Mouse (Mus musculus) midbrain, embryonic 14.5 days (tissue): ENCODE results near the gene Csnk2b. TPM values are rescaled to one million over a fixed set of nuclear protein-coding genes. Genes with fewer than 3 reads are reported as not detected.

Experiments used
- ATAC-seq: fragments of 200-750 bp; cut with Nextera tagmentation; 2 replicates; pipeline ENCODE4 v1.8.0; 2017; ENCODE audit warnings: moderate number of reproducible peaks, moderate library complexity; ENCODE audit not compliant: low FRiP score, low TSS enrichment
- DNase-seq: peaks from one replicate; pipeline ENCODE4 v3.0.0-alpha.2; 2015
- H3K27ac ChIP-seq: fragments of 300-500 bp; sonication (generic); replicated peaks from 2 replicates; pipeline ENCODE4 v1.5.1; 2014; ENCODE audit warnings: mild to moderate bottlenecking, low read depth, low read length, moderate library complexity
- H3K27me3 ChIP-seq: fragments of 300-500 bp; sonication (generic); 2 replicates; pipeline ENCODE4 v1.6.1; 2014; ENCODE audit warnings: low read length, control low read depth, mixed read lengths; ENCODE audit not compliant: control insufficient read depth, insufficient read depth
- H3K36me3 ChIP-seq: fragments of 300-500 bp; sonication (generic); 2 replicates; pipeline ENCODE4 v1.6.1; 2014; ENCODE audit warnings: low read length, control low read depth; ENCODE audit not compliant: control insufficient read depth, insufficient read depth
- H3K4me1 ChIP-seq: fragments of 300-500 bp; sonication (generic); 2 replicates; pipeline ENCODE4 v1.6.1; 2014; ENCODE audit warnings: mild to moderate bottlenecking, antibody characterized with exemption, low read length, control low read depth; ENCODE audit not compliant: control insufficient read depth, insufficient read depth
- H3K4me2 ChIP-seq: fragments of 300-500 bp; sonication (generic); 2 replicates; pipeline ENCODE4 v1.6.1; 2014; ENCODE audit warnings: mild to moderate bottlenecking, low read length, moderate library complexity
- H3K4me3 ChIP-seq: fragments of 300-500 bp; sonication (generic); replicated peaks from 2 replicates; pipeline ENCODE4 v1.5.1; 2014; ENCODE audit warnings: low read depth, low read length
- H3K9ac ChIP-seq: fragments of 300-500 bp; sonication (generic); replicated peaks from 2 replicates; pipeline ENCODE4 v1.6.1; 2014; ENCODE audit warnings: mild to moderate bottlenecking, low read length, moderate library complexity
- H3K9me3 ChIP-seq: fragments of 300-500 bp; sonication (generic); 2 replicates; pipeline ENCODE4 v1.6.1; 2016; ENCODE audit warnings: low read length, control low read depth, mixed read lengths; ENCODE audit not compliant: control insufficient read depth
- WGBS: fragments of 180-500 bp; shearing (Covaris S2); extraction: QIAGEN DNeasy Blood & Tissue Kit; methylation state at CpG from one replicate; pipeline ENCODE4 v1.1.7; 2014; 5-methylcytosine and 5-hydroxymethylcytosine counted together
- polyA plus RNA-seq: library from polyadenylated mRNA; unstranded; fragments of >200 nt; fragmentation: Nextera tagmentation; extraction: Ambion mirVana; gene quantifications from 2 replicates; pipeline ENCODE4 v1.2.1, GENCODE M21; 2014

The Csnk2b gene
- polyA plus RNA-seq: 328 and 334 TPM in 2 replicates

DNA sequence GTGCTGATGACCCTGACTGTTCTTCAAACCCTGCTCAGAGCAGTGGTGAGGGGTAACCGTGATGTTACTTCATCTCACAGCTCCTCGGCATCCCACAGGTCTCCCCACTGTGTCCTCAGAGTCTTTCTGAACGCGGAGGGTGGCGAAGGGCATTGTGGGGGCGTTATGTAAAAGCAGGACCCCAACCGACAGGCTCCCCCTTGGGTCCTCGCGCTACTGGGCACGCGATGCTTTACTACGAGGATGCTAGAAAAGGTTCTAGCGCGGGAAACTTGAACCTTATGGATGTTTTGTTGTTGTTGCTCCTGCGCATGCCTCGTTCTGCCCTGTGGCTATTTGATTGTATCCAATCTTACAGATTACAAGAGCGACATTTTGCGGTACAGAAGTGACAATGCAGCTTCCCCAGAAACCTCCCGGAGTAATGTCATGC lies at the start of gene Csnk2b:
Csnk2b (minus strand) TSS at position 183 of the 433 bp plus-strand sequence.
- Histone ChIP-seq H3K27me3 (no peaks in the 10 kb centered on the region), H3K4me1 (peaks cover 16% of the 10 kb centered on the region), H3K9ac (peak within 1 kb of the TSS; percentile 90), H3K4me2 (peak within 1 kb of the TSS; percentile 96), H3K27ac (peak within 1 kb of the TSS; percentile 90), H3K9me3 (no peaks in the 10 kb centered on the region), H3K36me3 (peaks cover 39% of the 10 kb centered on the region), H3K4me3 (peak within 1 kb of the TSS; percentile 96)
- DNase-seq (peak; percentile 89), ATAC-seq (peak; percentile 46; the same call in 1 of the 2 replicates)
- whole genome bisulfite sequencing: under 1% methylated on average over 19 of the region's 19 CpGs

DNA sequence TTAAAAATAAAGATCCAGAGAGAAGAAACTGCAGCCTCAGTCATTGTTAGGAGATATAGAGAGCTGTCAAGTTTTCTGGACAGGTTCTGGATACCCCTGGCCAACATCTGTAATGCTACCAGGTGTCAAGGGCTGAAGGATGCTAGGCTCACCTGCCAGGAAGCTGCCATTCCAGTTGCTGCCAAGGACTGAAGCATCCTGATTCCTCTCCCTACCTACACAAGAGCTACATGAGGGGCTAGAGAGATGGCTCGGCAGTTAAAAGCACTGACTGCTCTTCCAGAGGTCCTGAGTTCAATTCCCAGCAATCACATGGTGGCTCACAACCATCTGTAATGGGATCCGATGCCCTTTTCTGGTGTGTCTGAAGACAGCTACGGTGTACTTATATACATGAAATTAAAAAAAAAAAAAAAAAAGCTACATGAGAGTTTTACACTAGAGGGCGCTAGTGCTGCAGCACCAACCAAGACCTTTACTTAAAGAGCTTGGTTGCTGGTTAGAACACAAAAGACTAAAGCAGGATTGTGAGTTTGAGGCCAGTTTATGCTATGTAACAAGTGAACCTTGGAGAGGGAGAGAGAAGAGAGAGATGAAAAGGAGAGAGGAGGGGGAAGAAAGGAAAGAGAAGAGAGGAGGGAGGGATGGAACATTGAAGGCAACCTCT lies 46.8 kb upstream of the Csnk2b start:
- ATAC-seq: no peak
- no peak overlapping the region for H3K4me3 ChIP-seq
- no peak overlapping the region for H3K9ac ChIP-seq
- H3K4me2 ChIP-seq: no peak overlapping the region
- no peaks in the 10 kb centered on the region for H3K36me3 ChIP-seq
- H3K4me1 ChIP-seq: peaks cover 11% of the 10 kb centered on the region
- no peaks in the 10 kb centered on the region for H3K9me3 ChIP-seq
- H3K27me3 ChIP-seq: no peaks in the 10 kb centered on the region
- no peak overlapping the region; the same call in 1 of the 2 replicates for H3K27ac ChIP-seq
- WGBS: 18% methylated on average over 4 of the region's 4 CpGs
- DNase-seq: peak; percentile 88

DNA sequence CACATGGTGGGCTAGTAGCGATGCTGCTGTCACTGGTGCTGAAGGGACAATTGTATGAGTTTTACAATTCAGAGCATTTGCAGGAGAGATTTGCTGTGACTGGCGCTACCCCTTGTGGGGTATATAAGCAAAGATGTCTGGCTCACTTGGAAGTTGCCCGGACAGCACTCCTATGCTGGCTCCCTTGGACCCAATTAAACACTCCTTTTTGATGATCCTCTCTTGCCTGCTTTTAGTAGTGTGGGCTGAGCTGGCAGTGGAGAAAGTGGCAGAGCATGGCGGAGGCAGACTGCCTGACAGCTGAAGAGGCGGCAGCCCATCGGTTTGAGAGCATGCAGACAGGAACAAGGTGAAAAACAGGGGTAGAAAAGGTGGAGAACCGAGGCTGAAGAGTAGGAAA lies 45.9 kb upstream of the Csnk2b start:
- H3K36me3 ChIP-seq: no peaks in the 10 kb centered on the region
- H3K4me3 ChIP-seq: no peak overlapping the region
- no peak overlapping the region for H3K9ac ChIP-seq
- no peak for DNase-seq
- no peak for ATAC-seq
- no peaks in the 10 kb centered on the region for H3K9me3 ChIP-seq
- WGBS: 86% methylated on average over 7 of the region's 7 CpGs
- no peaks in the 10 kb centered on the region for H3K27me3 ChIP-seq
- H3K4me2 ChIP-seq: no peak overlapping the region
- H3K27ac ChIP-seq: no peak overlapping the region
- peaks cover 18% of the 10 kb centered on the region for H3K4me1 ChIP-seq

DNA sequence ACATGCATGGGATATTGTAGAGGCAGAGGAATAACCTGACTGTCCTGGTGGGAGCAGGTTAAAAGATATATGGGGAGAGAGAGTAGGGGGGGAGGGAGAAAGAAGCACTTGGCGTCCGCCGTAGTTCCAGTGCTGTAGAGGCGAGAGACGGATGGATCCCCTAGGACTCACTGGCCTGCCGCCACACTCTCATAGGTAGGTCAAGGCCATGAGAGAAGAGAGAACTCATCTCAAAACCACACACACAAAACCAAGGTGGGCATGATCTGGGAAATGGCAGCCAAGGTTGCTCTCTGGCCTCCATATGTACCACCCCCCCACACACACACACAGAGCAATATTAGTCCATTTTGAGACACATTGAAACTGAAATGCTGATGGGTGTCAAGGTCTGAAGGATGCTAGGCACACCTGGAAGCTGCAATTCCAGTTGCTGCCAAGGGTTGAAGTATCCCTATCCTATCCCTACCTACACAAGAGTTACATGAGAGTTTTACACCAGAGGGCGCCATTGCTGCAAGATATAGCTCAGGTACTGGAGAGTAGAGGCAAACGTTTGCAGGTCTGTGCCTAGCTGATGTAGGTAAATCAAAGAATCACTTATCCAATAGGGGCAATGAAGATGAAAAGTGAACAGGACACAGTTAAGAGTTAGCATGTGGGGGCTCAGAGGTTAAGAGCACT lies 44.6 kb upstream of the Csnk2b start:
- Histone ChIP-seq H3K4me2 (peak overlapping the region; percentile 98), H3K9ac (peak overlapping the region; percentile 60; the same call in 1 of the 2 replicates), H3K36me3 (peaks cover 8% of the 10 kb centered on the region), H3K4me3 (peak overlapping the region; percentile 100; the same call in 1 of the 2 replicates), H3K4me1 (peaks cover 31% of the 10 kb centered on the region), H3K27ac (peak overlapping the region; percentile 96), H3K27me3 (no peaks in the 10 kb centered on the region), H3K9me3 (no peaks in the 10 kb centered on the region)
- no peak for ATAC-seq
- 70% methylated on average over 8 of the region's 8 CpGs for WGBS
- DNase-seq: peak; percentile 90

DNA sequence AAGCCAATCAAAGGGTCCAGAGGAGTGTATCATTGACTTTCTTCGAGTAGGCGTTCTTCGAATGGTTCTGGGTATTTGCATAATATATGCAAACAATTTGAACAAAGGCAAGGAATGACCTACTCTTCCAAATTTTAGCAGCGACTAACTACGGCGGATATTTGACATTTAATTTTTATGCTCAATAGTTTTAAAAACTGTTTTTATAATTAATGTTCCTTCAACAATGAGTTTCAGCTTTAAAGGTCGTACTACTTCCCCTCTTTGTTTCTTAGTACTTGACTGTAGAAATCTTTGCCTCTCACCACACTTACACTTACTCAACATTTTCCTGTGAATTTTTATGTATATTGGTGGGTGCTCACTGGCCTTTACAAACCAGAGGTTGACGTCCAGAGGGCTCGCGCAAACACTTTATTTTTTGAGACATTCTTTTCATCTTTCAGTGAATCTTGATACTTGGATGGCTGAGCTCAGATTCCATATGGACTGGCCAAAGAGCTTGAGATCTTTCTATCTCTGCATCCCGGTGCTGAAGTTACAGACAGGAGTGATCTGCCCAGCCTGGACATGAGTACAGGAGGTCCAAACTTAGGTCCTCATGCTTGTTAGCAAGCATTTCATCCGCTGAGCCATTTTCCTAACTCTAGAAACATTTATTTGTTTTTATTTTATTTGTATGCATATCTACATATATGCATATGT lies 43.8 kb upstream of the Csnk2b start:
- no peaks in the 10 kb centered on the region for H3K27me3 ChIP-seq
- WGBS: 21% methylated on average over 12 of the region's 12 CpGs
- DNase-seq: peak; percentile 37
- H3K27ac ChIP-seq: peak overlapping the region; percentile 96
- H3K4me2 ChIP-seq: peak overlapping the region; percentile 98
- H3K9ac ChIP-seq: peak overlapping the region; percentile 60
- peak overlapping the region; percentile 100 for H3K4me3 ChIP-seq
- ATAC-seq: peak; percentile 83
- H3K9me3 ChIP-seq: no peaks in the 10 kb centered on the region
- peaks cover 17% of the 10 kb centered on the region for H3K36me3 ChIP-seq
- peaks cover 32% of the 10 kb centered on the region for H3K4me1 ChIP-seq

DNA sequence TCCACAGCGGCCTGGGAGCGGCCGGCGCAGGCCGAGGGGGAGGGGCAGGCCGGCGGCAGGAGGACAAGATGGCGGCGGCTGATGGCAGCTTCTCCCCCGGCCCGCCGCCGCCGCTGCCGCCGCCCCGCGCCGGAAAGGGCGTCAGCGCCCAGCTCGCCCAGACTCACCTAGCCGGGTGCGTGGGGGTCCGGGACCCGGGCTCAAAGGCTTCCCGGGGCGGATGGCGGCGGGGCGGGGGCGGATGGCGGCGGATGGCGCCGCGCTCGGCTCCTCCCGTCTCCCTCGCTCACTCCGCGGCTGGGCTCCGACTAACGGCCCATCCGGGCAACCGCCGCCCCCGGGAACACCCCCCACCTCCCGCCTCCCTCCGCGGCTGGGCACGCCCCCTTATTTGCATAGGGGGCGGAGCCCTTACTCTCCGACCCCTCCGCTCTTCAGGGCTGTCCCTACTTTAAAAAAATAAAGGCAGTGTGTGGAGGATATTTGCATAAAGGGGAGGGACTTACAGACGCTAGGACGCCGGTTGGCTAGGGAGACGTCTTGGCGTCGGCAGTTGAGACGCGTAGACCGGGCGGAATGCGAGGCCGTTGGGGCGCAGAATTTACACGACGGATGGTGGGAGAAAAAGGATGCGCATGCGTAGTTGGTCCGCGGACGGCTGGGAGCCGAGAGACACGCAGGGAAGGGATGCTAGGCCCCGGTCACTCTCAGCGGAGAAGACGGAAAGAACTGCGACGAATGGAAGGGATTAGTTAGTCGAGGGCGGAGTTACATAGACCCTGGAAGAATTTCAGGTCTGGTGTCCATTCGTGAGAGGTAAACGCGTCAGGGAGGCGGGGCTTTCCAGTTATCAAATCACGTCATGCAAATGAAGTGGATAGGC lies 43.0 kb upstream of the Csnk2b start, which contains the start of gene Prrc2a:
Prrc2a (minus strand) TSS at position 330 of the 883 bp plus-strand sequence.
- ATAC-seq: peak; percentile 97
- WGBS: under 1% methylated on average over 65 of the region's 89 CpGs

DNA sequence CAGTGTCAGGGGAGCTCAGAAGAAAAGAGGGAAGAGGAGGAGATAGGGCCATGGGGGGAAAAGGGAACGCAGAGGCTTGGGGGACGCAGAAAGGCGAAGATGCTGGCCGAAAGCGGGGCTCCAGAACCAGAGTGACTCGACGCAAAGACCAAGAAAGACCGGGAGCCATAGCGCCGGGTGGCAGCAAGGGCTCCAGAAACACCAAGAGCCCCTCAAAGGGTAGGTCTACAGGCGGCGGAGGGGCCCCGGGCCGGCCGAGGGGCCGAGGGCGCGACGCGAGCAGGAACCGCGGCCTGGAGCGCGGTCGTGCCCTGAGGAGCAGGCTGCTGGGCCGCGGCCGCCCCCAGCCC lies 42.3 kb upstream of the Csnk2b start:
- DNase-seq: no peak
- 0% methylated on average over 21 of the region's 28 CpGs for WGBS

More for the DNA sequence above, 43.0 kb upstream of the Csnk2b start, which contains the start of gene Prrc2a:
- Histone ChIP-seq H3K27ac (peak within 1 kb of the TSS; percentile 96), H3K4me2 (peak within 1 kb of the TSS; percentile 98), H3K9me3 (no peaks in the 10 kb centered on the region), H3K27me3 (no peaks in the 10 kb centered on the region), H3K4me1 (peaks cover 32% of the 10 kb centered on the region), H3K36me3 (peaks cover 25% of the 10 kb centered on the region), H3K4me3 (peak within 1 kb of the TSS; percentile 100), H3K9ac (peak within 1 kb of the TSS; percentile 99)
- DNase-seq: peak; percentile 100

More for the DNA sequence above, 42.3 kb upstream of the Csnk2b start:
- Histone ChIP-seq H3K36me3 (peaks cover 31% of the 10 kb centered on the region), H3K9me3 (no peaks in the 10 kb centered on the region), H3K9ac (peak overlapping the region; percentile 99), H3K4me3 (peak overlapping the region; percentile 100), H3K4me2 (peak overlapping the region; percentile 98), H3K27ac (peak overlapping the region; percentile 96), H3K27me3 (no peaks in the 10 kb centered on the region), H3K4me1 (peaks cover 32% of the 10 kb centered on the region)
- ATAC-seq: no peak
